12 mouse cellular contexts compared by ENCODE assay signal in the genomic region with DNA sequence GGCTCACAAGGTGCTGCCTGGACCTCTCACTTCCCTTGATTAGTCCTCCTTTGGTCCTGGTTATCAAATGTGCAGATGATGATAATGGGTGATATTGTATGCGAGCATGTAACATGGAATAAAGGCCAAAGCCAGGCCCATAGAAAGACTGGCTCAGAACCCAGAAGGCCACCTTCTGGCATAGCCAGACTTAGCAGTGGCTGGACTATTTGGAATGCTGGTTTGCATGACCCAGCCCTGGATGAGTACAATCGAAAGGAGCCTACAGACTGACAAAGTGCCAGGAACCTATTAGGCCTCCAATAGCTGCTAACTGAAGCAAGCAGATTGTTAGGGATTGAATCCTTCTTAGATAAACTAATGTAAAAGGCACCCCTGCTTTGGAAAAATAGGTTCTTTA. TPM values are rescaled to one million over a fixed set of nuclear protein-coding genes. Genes with fewer than 3 reads are reported as not detected.
A peak's percentile ranks its signal among the peaks of the same experiment; 100 is the strongest.
DNase-seq lines count a peak whose midpoint lies in the region; ATAC-seq lines count a peak whose summit lies in the region.
"Had no signal": no experiment of that assay in that cellular context is flagged by ENCODE, and none has a peak within 500 bp of the region (broad histone marks: within the 10 kb centered on the region; RNA-seq: fewer than 3 reads in every experiment).

No protein-coding gene starts in this region.

- DNase-seq in cerebellum, adult 11-12 months = peak; percentile 58
- DNase-seq in cerebellum, postnatal 4 days (ENCODE audit: low spot score in 2 of 2) = no peak
- DNase-seq in kidney, postnatal 25 days = no peak
- no peak for DNase-seq in embryo, embryonic 10.5 days (ENCODE audit: low spot score)
- no peak for DNase-seq in heart, embryonic 10.5 days (ENCODE audit: low spot score)
- DNase-seq: adrenal gland, postnatal 25 days; kidney, adult 2 months had no signal

- H3K27ac ChIP-seq in forebrain, embryonic 12.5 days = no peak overlapping the region
- peak overlapping the region; percentile 21; the same call in 1 of the 2 replicates for H3K27ac ChIP-seq in hindbrain, embryonic 15.5 days (replicated peaks)
- no peak overlapping the region for H3K27ac ChIP-seq in neural tube, embryonic 12.5 days
- no peak overlapping the region for H3K27ac ChIP-seq in heart, embryonic 10.5 days
- H3K27ac ChIP-seq: limb, embryonic 10.5 days; liver, embryonic 15.5 days had no signal

- 88% methylated on average over 2 of the region's 2 CpGs for WGBS in forebrain, embryonic 12.5 days
- 51% methylated on average over 2 of the region's 2 CpGs for WGBS in hindbrain, embryonic 15.5 days
- 78% methylated on average over 2 of the region's 2 CpGs for whole genome bisulfite sequencing in neural tube, embryonic 12.5 days
- 84% methylated on average over 2 of the region's 2 CpGs for WGBS in heart, embryonic 10.5 days

- no peaks in the 10 kb centered on the region for H3K36me3 ChIP-seq in forebrain, embryonic 12.5 days (replicated peaks)
- H3K36me3 ChIP-seq in hindbrain, embryonic 15.5 days = no peaks in the 10 kb centered on the region
- H3K36me3 ChIP-seq in neural tube, embryonic 12.5 days = no peaks in the 10 kb centered on the region
- H3K36me3 ChIP-seq in heart, embryonic 10.5 days = no peaks in the 10 kb centered on the region
- H3K36me3 ChIP-seq: limb, embryonic 10.5 days; liver, embryonic 15.5 days had no signal

- no peak for ATAC-seq in forebrain, embryonic 12.5 days (ENCODE audit: low FRiP score)
- no peak for ATAC-seq in hindbrain, embryonic 15.5 days (ENCODE audit: low FRiP score, low read depth)
- no peak for ATAC-seq in neural tube, embryonic 12.5 days (ENCODE audit: low FRiP score, low read depth)

- peak overlapping the region; percentile 21; the same call in 1 of the 2 replicates for H3K9ac ChIP-seq in forebrain, embryonic 12.5 days
- peak overlapping the region; percentile 25; the same call in 1 of the 2 replicates for H3K9ac ChIP-seq in hindbrain, embryonic 15.5 days
- peak overlapping the region; percentile 70; the same call in 1 of the 2 replicates for H3K9ac ChIP-seq in neural tube, embryonic 12.5 days
- H3K9ac ChIP-seq: liver, embryonic 15.5 days had no signal

- no peaks in the 10 kb centered on the region for H3K27me3 ChIP-seq in forebrain, embryonic 12.5 days
- H3K27me3 ChIP-seq in hindbrain, embryonic 15.5 days = no peaks in the 10 kb centered on the region
- H3K27me3 ChIP-seq in neural tube, embryonic 12.5 days (replicated peaks) = no peaks in the 10 kb centered on the region
- H3K27me3 ChIP-seq in heart, embryonic 10.5 days (ENCODE audit: insufficient read depth, poor library complexity, severe bottlenecking) = no peaks in the 10 kb centered on the region

- peaks cover 76% of the 10 kb centered on the region for H3K4me1 ChIP-seq in forebrain, embryonic 12.5 days
- peaks cover 65% of the 10 kb centered on the region for H3K4me1 ChIP-seq in hindbrain, embryonic 15.5 days (replicated peaks)
- peaks cover 46% of the 10 kb centered on the region for H3K4me1 ChIP-seq in neural tube, embryonic 12.5 days
- no peaks in the 10 kb centered on the region for H3K4me1 ChIP-seq in heart, embryonic 10.5 days
- H3K4me1 ChIP-seq: limb, embryonic 10.5 days; liver, embryonic 15.5 days had no signal

- H3K4me2 ChIP-seq in forebrain, embryonic 12.5 days = peak overlapping the region; percentile 61
- peak overlapping the region; percentile 71 for H3K4me2 ChIP-seq in hindbrain, embryonic 15.5 days
- H3K4me2 ChIP-seq in neural tube, embryonic 12.5 days (replicated peaks) = peak overlapping the region; percentile 75
- H3K4me2 ChIP-seq: liver, embryonic 15.5 days had no signal

- peak overlapping the region; percentile 46 for H3K4me3 ChIP-seq in forebrain, embryonic 12.5 days (replicated peaks)
- peak overlapping the region; percentile 50 for H3K4me3 ChIP-seq in hindbrain, embryonic 15.5 days
- H3K4me3 ChIP-seq in neural tube, embryonic 12.5 days = peak overlapping the region; percentile 49
- H3K4me3 ChIP-seq in heart, embryonic 10.5 days = no peak overlapping the region
- H3K4me3 ChIP-seq: limb, embryonic 10.5 days; liver, embryonic 15.5 days had no signal

- H3K9me3 ChIP-seq in forebrain, embryonic 12.5 days = no peaks in the 10 kb centered on the region
- H3K9me3 ChIP-seq in hindbrain, embryonic 15.5 days = no peaks in the 10 kb centered on the region
- H3K9me3 ChIP-seq in neural tube, embryonic 12.5 days = no peaks in the 10 kb centered on the region
- no peaks in the 10 kb centered on the region for H3K9me3 ChIP-seq in heart, embryonic 10.5 days
- H3K9me3 ChIP-seq: limb, embryonic 10.5 days; liver, embryonic 15.5 days had no signal

RNA-seq across cellular contexts. Expression of a gene that starts 6.3 kb away (rescaled TPM):
- polyA plus RNA-seq in forebrain, embryonic 12.5 days (2016; fragmentation: Nextera tagmentation; extraction: Ambion mirVana) = 51.9 and 60.8 TPM in 2 replicates
- polyA plus RNA-seq in hindbrain, embryonic 15.5 days (2015; fragmentation: Nextera tagmentation; extraction: Ambion mirVana) = 14.8 and 19.1 TPM in 2 replicates
- 70.4 and 79.3 TPM in 2 replicates for polyA plus RNA-seq in neural tube, embryonic 12.5 days (2016; fragmentation: Nextera tagmentation; extraction: Ambion mirVana)
- polyA plus RNA-seq in heart, embryonic 10.5 days (2016; fragmentation: Nextera tagmentation; extraction: Ambion mirVana) = 0.05 and 0.14 TPM in 2 replicates
- polyA plus RNA-seq: limb, embryonic 10.5 days; liver, embryonic 15.5 days had no signal

RNA-seq across cellular contexts. Expression of a gene that starts 54.6 kb away (rescaled TPM):
- polyA plus RNA-seq in forebrain, embryonic 12.5 days (2016; fragmentation: Nextera tagmentation; extraction: Ambion mirVana) = 28.4 and 29.2 TPM in 2 replicates
- polyA plus RNA-seq in hindbrain, embryonic 15.5 days (2015; fragmentation: Nextera tagmentation; extraction: Ambion mirVana) = 83.9 and 86.4 TPM in 2 replicates
- 36.4 and 39.6 TPM in 2 replicates for polyA plus RNA-seq in neural tube, embryonic 12.5 days (2016; fragmentation: Nextera tagmentation; extraction: Ambion mirVana)
- 6.1 and 6.6 TPM in 2 replicates for polyA plus RNA-seq in heart, embryonic 10.5 days (2016; fragmentation: Nextera tagmentation; extraction: Ambion mirVana)

Comparison
In these comparisons a context has a peak if more than half of its experiments do, and no peak if none do; other contexts are left out.
1. RNA of a gene that starts 6.3 kb away (polyA plus RNA-seq): 70.4 to 79.3 TPM in neural tube, embryonic 12.5 days, 51.9 to 60.8 TPM in forebrain, embryonic 12.5 days and 14.8 to 19.1 TPM in hindbrain, embryonic 15.5 days; 0.05 to 0.14 TPM in heart, embryonic 10.5 days; every median in the first group is over 10 times any median in the second.
2. Peak in every context shown above with its lines, with median percentiles within 50 percentile points of each other: H3K4me2 ChIP-seq and H3K9ac ChIP-seq.